Mouse (Mus musculus) kidney, embryonic 15.5 days (tissue): ENCODE measurements around the gene Gipc3. TPM values are rescaled to one million over a fixed set of nuclear protein-coding genes. Genes with fewer than 3 reads are reported as not detected.
A peak's percentile ranks its signal among the peaks of the same experiment; 100 is the strongest.

Experiments used
- ATAC-seq: fragments of 200-750 bp; cut with Nextera tagmentation; replicated peaks from 2 replicates; pipeline ENCODE4 v1.8.0; 2017; ENCODE audit warnings: moderate TSS enrichment; ENCODE audit not compliant: low FRiP score
- H3K27ac ChIP-seq: fragments of 300-500 bp; sonication (generic); 2 replicates; pipeline ENCODE4 v1.5.1; 2015; ENCODE audit warnings: mild to moderate bottlenecking, inconsistent platforms
- H3K27me3 ChIP-seq: fragments of 300-500 bp; sonication (generic); 2 replicates; pipeline ENCODE4 v1.6.1; 2015; ENCODE audit warnings: inconsistent platforms
- H3K36me3 ChIP-seq: fragments of 300-500 bp; sonication (generic); 2 replicates; pipeline ENCODE4 v1.6.1; 2015; ENCODE audit warnings: inconsistent platforms
- H3K4me1 ChIP-seq: fragments of 300-500 bp; sonication (generic); 2 replicates; pipeline ENCODE4 v1.6.1; 2015; ENCODE audit warnings: inconsistent platforms
- H3K4me2 ChIP-seq: fragments of 300-500 bp; sonication (generic); 2 replicates; pipeline ENCODE4 v1.6.1; 2015; ENCODE audit warnings: moderate library complexity, mild to moderate bottlenecking, inconsistent platforms
- H3K4me3 ChIP-seq: fragments of 300-500 bp; sonication (generic); replicated peaks from 2 replicates; pipeline ENCODE4 v1.5.1; 2015; ENCODE audit warnings: mild to moderate bottlenecking, inconsistent platforms
- H3K9ac ChIP-seq: fragments of 300-500 bp; sonication (generic); 2 replicates; pipeline ENCODE4 v1.6.1; 2015; ENCODE audit warnings: mild to moderate bottlenecking, inconsistent platforms
- H3K9me3 ChIP-seq: fragments of 300-500 bp; sonication (generic); replicated peaks from 2 replicates; pipeline ENCODE4 v1.6.1; 2016; ENCODE audit warnings: inconsistent platforms
- WGBS: fragments of 180-500 bp; shearing (Covaris S2); methylation state at CpG from one replicate; pipeline ENCODE4 v1.1.7; 2015; ENCODE audit warnings: mixed read lengths; 5-methylcytosine and 5-hydroxymethylcytosine counted together
- polyA plus RNA-seq: library from polyadenylated mRNA; unstranded; fragments of >200 nt; fragmentation: Nextera tagmentation; extraction: Ambion mirVana; gene quantifications from 2 replicates; pipeline ENCODE4 v1.2.1, GENCODE M21; 2015

Gene Gipc3
- polyA plus RNA-seq, 1 experiment from 2014 or later = not detected

GRCm38 (mm10) chr10:81355533-81355932 is 12.5 kb upstream of the Gipc3 start:
- H3K27ac ChIP-seq = no peak overlapping the region
- H3K9me3 ChIP-seq = no peaks in the 10 kb centered on the region
- 71% methylated on average over 4 of the region's 4 CpGs for WGBS
- peaks cover 44% of the 10 kb centered on the region for H3K4me1 ChIP-seq
- H3K27me3 ChIP-seq = no peaks in the 10 kb centered on the region
- H3K9ac ChIP-seq = no peak overlapping the region
- no peak overlapping the region for H3K4me2 ChIP-seq
- no peak for ATAC-seq
- no peak overlapping the region for H3K4me3 ChIP-seq
- no peaks in the 10 kb centered on the region for H3K36me3 ChIP-seq

- WGBS = 67% methylated on average over 9 of the region's 9 CpGs
These were observed 11.8 kb upstream of the Gipc3 start for GRCm38 (mm10) chr10:81354738-81355477.

GRCm38 (mm10) chr10:81351678-81352291 is 8.7 kb upstream of the Gipc3 start:
- H3K27ac ChIP-seq = no peak overlapping the region
- H3K4me3 ChIP-seq = no peak overlapping the region
- 28% methylated on average over 9 of the region's 9 CpGs for WGBS
- H3K27me3 ChIP-seq = no peaks in the 10 kb centered on the region
- H3K36me3 ChIP-seq = peaks cover 17% of the 10 kb centered on the region
- H3K9ac ChIP-seq = no peak overlapping the region
- H3K4me1 ChIP-seq = peaks cover 38% of the 10 kb centered on the region
- no peak overlapping the region for H3K4me2 ChIP-seq
- no peak for ATAC-seq
- H3K9me3 ChIP-seq = no peaks in the 10 kb centered on the region

More at GRCm38 (mm10) chr10:81354738-81355477, 11.8 kb upstream of the Gipc3 start:
- H3K9ac ChIP-seq = no peak overlapping the region
- no peaks in the 10 kb centered on the region for H3K9me3 ChIP-seq
- no peaks in the 10 kb centered on the region for H3K36me3 ChIP-seq
- H3K4me2 ChIP-seq = no peak overlapping the region
- H3K27ac ChIP-seq = no peak overlapping the region
- no peak for ATAC-seq
- H3K4me1 ChIP-seq = peaks cover 39% of the 10 kb centered on the region
- H3K27me3 ChIP-seq = no peaks in the 10 kb centered on the region
- H3K4me3 ChIP-seq = no peak overlapping the region

- H3K36me3 ChIP-seq = peaks cover 22% of the 10 kb centered on the region
- peak within 1 kb of the TSS; percentile 81 for H3K27ac ChIP-seq
- H3K4me2 ChIP-seq = peak within 1 kb of the TSS; percentile 90
- peak within 1 kb of the TSS; percentile 84 for H3K4me3 ChIP-seq
- H3K27me3 ChIP-seq = no peaks in the 10 kb centered on the region
- WGBS = under 1% methylated on average over 54 of the region's 54 CpGs
- H3K9ac ChIP-seq = peak within 1 kb of the TSS; percentile 80
- peak; percentile 93 for ATAC-seq
- no peaks in the 10 kb centered on the region for H3K9me3 ChIP-seq
- peaks cover 41% of the 10 kb centered on the region for H3K4me1 ChIP-seq
These were observed 7.4 kb upstream of the Gipc3 start, which contains the start of gene Hmg20b for GRCm38 (mm10) chr10:81350351-81351063. Hmg20b (minus strand) TSS chr10:81350480.

- H3K9me3 ChIP-seq = no peaks in the 10 kb centered on the region
- peak overlapping the region; percentile 81 for H3K27ac ChIP-seq
- H3K4me3 ChIP-seq = peak overlapping the region; percentile 84
- peaks cover 3% of the 10 kb centered on the region; the same call in 1 of the 2 replicates for H3K27me3 ChIP-seq
- H3K4me2 ChIP-seq = peak overlapping the region; percentile 90
- peaks cover 41% of the 10 kb centered on the region for H3K4me1 ChIP-seq
- H3K36me3 ChIP-seq = peaks cover 24% of the 10 kb centered on the region
- peak overlapping the region; percentile 80 for H3K9ac ChIP-seq
- peak; percentile 31 for ATAC-seq
- under 1% methylated on average over 29 of the region's 29 CpGs for WGBS
These were observed 6.9 kb upstream of the Gipc3 start for GRCm38 (mm10) chr10:81349961-81350350.

- peak overlapping the region; percentile 60 for H3K27ac ChIP-seq
- peak overlapping the region; percentile 80 for H3K9ac ChIP-seq
- 3% methylated on average over 12 of the region's 12 CpGs for WGBS
These were observed 6.1 kb upstream of the Gipc3 start for GRCm38 (mm10) chr10:81349146-81349545.

GRCm38 (mm10) chr10:81346453-81347067 is 3.5 kb upstream of the Gipc3 start:
- Histone ChIP-seq H3K4me2 (peak overlapping the region; percentile 61), H3K9me3 (no peaks in the 10 kb centered on the region), H3K4me3 (peak overlapping the region; percentile 35), H3K27me3 (peaks cover 36% of the 10 kb centered on the region), H3K9ac (peak overlapping the region; percentile 3; the same call in 1 of the 2 replicates), H3K4me1 (peaks cover 54% of the 10 kb centered on the region), H3K27ac (peak overlapping the region; percentile 9; the same call in 1 of the 2 replicates), H3K36me3 (peaks cover 24% of the 10 kb centered on the region)
- WGBS = 8% methylated on average over 55 of the region's 55 CpGs
- peak; percentile 20 for ATAC-seq

More at GRCm38 (mm10) chr10:81349146-81349545, 6.1 kb upstream of the Gipc3 start:
- Histone ChIP-seq H3K36me3 (peaks cover 24% of the 10 kb centered on the region), H3K4me1 (peaks cover 41% of the 10 kb centered on the region), H3K9me3 (no peaks in the 10 kb centered on the region), H3K4me2 (peak overlapping the region; percentile 90), H3K4me3 (peak overlapping the region; percentile 84), H3K27me3 (peaks cover 11% of the 10 kb centered on the region)
- ATAC-seq = no peak

GRCm38 (mm10) chr10:81345162-81345534 is 2.1 kb upstream of the Gipc3 start:
- Histone ChIP-seq H3K4me3 (no peak overlapping the region), H3K27me3 (peaks cover 48% of the 10 kb centered on the region), H3K27ac (no peak overlapping the region), H3K9ac (no peak overlapping the region), H3K4me2 (no peak overlapping the region), H3K4me1 (peaks cover 58% of the 10 kb centered on the region), H3K36me3 (peaks cover 24% of the 10 kb centered on the region), H3K9me3 (no peaks in the 10 kb centered on the region)
- no peak for ATAC-seq
- WGBS = 76% methylated on average over 4 of the region's 4 CpGs

GRCm38 (mm10) chr10:81344421-81345161 is 1.5 kb upstream of the Gipc3 start:
- Histone ChIP-seq H3K4me1 (peaks cover 55% of the 10 kb centered on the region), H3K9ac (no peak overlapping the region), H3K4me3 (no peak overlapping the region), H3K9me3 (no peaks in the 10 kb centered on the region), H3K36me3 (peaks cover 24% of the 10 kb centered on the region), H3K27me3 (peaks cover 48% of the 10 kb centered on the region), H3K4me2 (no peak overlapping the region), H3K27ac (no peak overlapping the region)
- WGBS = 54% methylated on average over 8 of the region's 8 CpGs
- no peak for ATAC-seq

- no peak for ATAC-seq
- H3K27ac ChIP-seq = no peak overlapping the region
- no peaks in the 10 kb centered on the region for H3K9me3 ChIP-seq
- WGBS = 35% methylated on average over 16 of the region's 16 CpGs
- 0 out of 2 replicates have a peak, but pooled peaks cover 7% of the 10 kb centered on the region for H3K36me3 ChIP-seq
- no peak overlapping the region for H3K4me3 ChIP-seq
- peaks cover 35% of the 10 kb centered on the region for H3K4me1 ChIP-seq
- H3K27me3 ChIP-seq = peaks cover 63% of the 10 kb centered on the region
- peak overlapping the region; percentile 2; the same call in 1 of the 2 replicates for H3K4me2 ChIP-seq
- no peak overlapping the region for H3K9ac ChIP-seq
These were observed 1.6 kb downstream of the Gipc3 start for GRCm38 (mm10) chr10:81341333-81341949.
